23 mouse cellular contexts compared by ENCODE assay signal in the genomic region with DNA sequence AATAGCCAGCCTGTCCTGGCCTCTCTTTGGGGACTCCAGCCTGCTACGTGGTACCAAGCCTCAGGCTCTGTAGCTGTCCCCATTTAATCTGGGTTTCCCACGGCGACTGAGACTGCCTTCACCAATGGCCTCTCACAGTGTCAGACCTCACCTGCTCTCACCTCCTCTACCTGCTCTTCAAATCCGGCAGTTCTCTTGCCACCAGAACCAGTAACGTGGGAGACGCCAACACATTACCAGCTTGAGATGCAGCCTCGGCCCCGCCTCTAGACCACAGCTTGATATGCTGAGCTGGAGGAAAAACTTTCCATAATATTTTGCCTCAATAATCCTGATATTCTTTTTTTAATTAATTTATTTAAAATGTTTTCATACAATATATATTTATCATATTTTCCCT. TPM values are rescaled to one million over a fixed set of nuclear protein-coding genes. Genes with fewer than 3 reads are reported as not detected.
DNase-seq lines count a peak whose midpoint lies in the region; ATAC-seq and TF ChIP-seq lines count a peak whose summit lies in the region.
"Had no signal": no experiment of that assay in that cellular context is flagged by ENCODE, and none has a peak within 500 bp of the region (broad histone marks: within the 10 kb centered on the region; RNA-seq: fewer than 3 reads in every experiment).

No protein-coding gene starts in this region.

- WGBS in heart, embryonic 12.5 days: 86% methylated on average over 8 of the region's 8 CpGs
- 70% methylated on average over 8 of the region's 8 CpGs for WGBS in liver, embryonic 12.5 days (ENCODE audit: insufficient replicate concordance)
- 87% methylated on average over 8 of the region's 8 CpGs for WGBS in midbrain, embryonic 11.5 days
- 80% methylated on average over 8 of the region's 8 CpGs for WGBS in midbrain, postnatal 0 days

- H3K4me2 ChIP-seq in heart, embryonic 12.5 days: no peak overlapping the region
- H3K4me2 ChIP-seq in liver, embryonic 12.5 days: no peak overlapping the region
- no peak overlapping the region for H3K4me2 ChIP-seq in midbrain, embryonic 11.5 days
- no peak overlapping the region for H3K4me2 ChIP-seq in midbrain, postnatal 0 days (ENCODE audit: low read depth, low read length, poor library complexity, severe bottlenecking)

- ATAC-seq in heart, embryonic 12.5 days (ENCODE audit: insufficient number of reproducible peaks, low FRiP score): no peak
- 0 out of 2 replicates have a peak, but pooled peaks have one; percentile 5 for ATAC-seq in liver, embryonic 12.5 days
- ATAC-seq in midbrain, embryonic 11.5 days (ENCODE audit: low FRiP score): no peak
- no peak for ATAC-seq in midbrain, postnatal 0 days (ENCODE audit: low FRiP score)
- ATAC-seq: activated CD4-positive, CD25-positive, alpha-beta regulatory T cell, adult 4 months; CD4-positive, CD25-positive, alpha-beta regulatory T cell, adult 4 months; Patski had no signal

- TF ChIP-seq CTCF in midbrain, postnatal 0 days (IDR thresholded peaks at IDR 0.05): no peak

- H3K4me3 ChIP-seq in heart, embryonic 12.5 days: no peak overlapping the region
- no peak overlapping the region for H3K4me3 ChIP-seq in liver, embryonic 12.5 days
- no peak overlapping the region for H3K4me3 ChIP-seq in midbrain, embryonic 11.5 days (ENCODE audit: low read depth, low read length)
- no peak overlapping the region for H3K4me3 ChIP-seq in midbrain, postnatal 0 days (ENCODE audit: low read depth, low read length)

- H3K4me1 ChIP-seq in heart, embryonic 12.5 days (replicated peaks): 0 out of 2 replicates have a peak, but pooled peaks cover 8% of the 10 kb centered on the region
- H3K4me1 ChIP-seq in liver, embryonic 12.5 days: peaks cover 12% of the 10 kb centered on the region
- H3K4me1 ChIP-seq in midbrain, embryonic 11.5 days (ENCODE audit: control insufficient read depth, insufficient read depth, low read length): no peaks in the 10 kb centered on the region
- H3K4me1 ChIP-seq in midbrain, postnatal 0 days (ENCODE audit: insufficient read depth, low read length): no peaks in the 10 kb centered on the region

- DNase-seq in heart, adult 11 months: peak; percentile 84
- DNase-seq in liver: no peak
- DNase-seq in midbrain, embryonic 11.5 days (ENCODE audit: low spot score, missing footprints): peak; percentile 53
- no peak for DNase-seq in midbrain, postnatal 0 days (ENCODE audit: low spot score)
- DNase-seq: adrenal gland, adult 2 months; adrenal gland, adult 8-10 months; adrenal gland, postnatal 10 days; adrenal gland, postnatal 14 days; adrenal gland, postnatal 25 days; adrenal gland, postnatal 36 days; B cell, adult 2 months; cerebellum, adult 11 months; cerebellum, adult 11-12 months; cerebellum, adult 18-20 months had no signal

- H3K27ac ChIP-seq in heart, embryonic 12.5 days (ENCODE audit: poor library complexity, severe bottlenecking): no peak overlapping the region
- H3K27ac ChIP-seq in liver, embryonic 12.5 days: no peak overlapping the region
- H3K27ac ChIP-seq in midbrain, embryonic 11.5 days (ENCODE audit: low read depth, low read length): no peak overlapping the region
- no peak overlapping the region for H3K27ac ChIP-seq in midbrain, postnatal 0 days (ENCODE audit: low read depth, low read length)

- no peaks in the 10 kb centered on the region for H3K27me3 ChIP-seq in heart, embryonic 12.5 days (replicated peaks)
- H3K27me3 ChIP-seq in liver, embryonic 12.5 days (replicated peaks): 0 out of 2 replicates have a peak, but pooled peaks cover 6% of the 10 kb centered on the region
- no peaks in the 10 kb centered on the region for H3K27me3 ChIP-seq in midbrain, embryonic 11.5 days (ENCODE audit: control insufficient read depth, insufficient read depth, low read length)
- H3K27me3 ChIP-seq in midbrain, postnatal 0 days (ENCODE audit: insufficient read depth, low read length): no peaks in the 10 kb centered on the region
- H3K27me3 ChIP-seq: Patski had no signal

- H3K9me3 ChIP-seq in heart, embryonic 12.5 days (replicated peaks): peaks cover 12% of the 10 kb centered on the region; the same call in 1 of the 2 replicates
- peaks cover 5% of the 10 kb centered on the region; the same call in 1 of the 2 replicates for H3K9me3 ChIP-seq in liver, embryonic 12.5 days (replicated peaks)
- no peaks in the 10 kb centered on the region for H3K9me3 ChIP-seq in midbrain, embryonic 11.5 days (ENCODE audit: control insufficient read depth, low read length)
- no peaks in the 10 kb centered on the region for H3K9me3 ChIP-seq in midbrain, postnatal 0 days (ENCODE audit: low read length)

- no peak overlapping the region for H3K9ac ChIP-seq in heart, embryonic 12.5 days
- H3K9ac ChIP-seq in liver, embryonic 12.5 days: no peak overlapping the region
- no peak overlapping the region for H3K9ac ChIP-seq in midbrain, embryonic 11.5 days (ENCODE audit: low read length)
- no peak overlapping the region for H3K9ac ChIP-seq in midbrain, postnatal 0 days (replicated peaks; ENCODE audit: low read length, poor library complexity, severe bottlenecking)

- H3K36me3 ChIP-seq in heart, embryonic 12.5 days: no peaks in the 10 kb centered on the region
- H3K36me3 ChIP-seq in liver, embryonic 12.5 days: no peaks in the 10 kb centered on the region
- no peaks in the 10 kb centered on the region for H3K36me3 ChIP-seq in midbrain, embryonic 11.5 days (ENCODE audit: control insufficient read depth, insufficient read depth, low read length)
- H3K36me3 ChIP-seq in midbrain, postnatal 0 days (ENCODE audit: insufficient read depth, low read length): no peaks in the 10 kb centered on the region
- H3K36me3 ChIP-seq: G1E had no signal

RNA-seq across cellular contexts. Expression of gene Prelp, which starts 18.5 kb away (rescaled TPM):
- 2.5 and 2.7 TPM in 2 replicates for polyA plus RNA-seq in heart, embryonic 12.5 days (2016; fragmentation: Nextera tagmentation; extraction: Ambion mirVana)
- polyA plus RNA-seq in liver, embryonic 12.5 days (2016; fragmentation: Nextera tagmentation; extraction: Ambion mirVana): 0.69 and 0.81 TPM in 2 replicates
- polyA plus RNA-seq in midbrain, embryonic 11.5 days (2014; fragmentation: Nextera tagmentation; extraction: Ambion mirVana): 1.1 and 1.7 TPM in 2 replicates
- total RNA-seq in midbrain, postnatal 0 days (2014; rRNA removed): 4.6 and 7.9 TPM in 2 replicates
- 5.0 and 5.4 TPM in 2 replicates for polyA plus RNA-seq in midbrain, postnatal 0 days (2015; fragmentation: Nextera tagmentation; extraction: Ambion mirVana)
- total RNA-seq: CH12.LX, ES-E14, MEL had no signal
- polyA plus RNA-seq: activated CD4-positive, CD25-positive, alpha-beta regulatory T cell, adult 4 months; CD4-positive, CD25-positive, alpha-beta regulatory T cell, adult 4 months had no signal

RNA-seq across cellular contexts. Expression of gene Optc, which starts 31.9 kb away (rescaled TPM):
- 0.22 and 0.66 TPM in 2 replicates for polyA plus RNA-seq in heart, embryonic 12.5 days (2016; fragmentation: Nextera tagmentation; extraction: Ambion mirVana)
- 0.10 and 0.11 TPM in 2 replicates for polyA plus RNA-seq in liver, embryonic 12.5 days (2016; fragmentation: Nextera tagmentation; extraction: Ambion mirVana)
- polyA plus RNA-seq in midbrain, embryonic 11.5 days (2014; fragmentation: Nextera tagmentation; extraction: Ambion mirVana): 1.6 and 1.9 TPM in 2 replicates
- total RNA-seq in midbrain, postnatal 0 days (2014; rRNA removed): 5.0 and 7.3 TPM in 2 replicates
- 2.1 and 2.7 TPM in 2 replicates for polyA plus RNA-seq in midbrain, postnatal 0 days (2015; fragmentation: Nextera tagmentation; extraction: Ambion mirVana)
- total RNA-seq: CH12.LX, G1E had no signal
- polyA plus RNA-seq: activated CD4-positive, CD25-positive, alpha-beta regulatory T cell, adult 4 months; CD4-positive, CD25-positive, alpha-beta regulatory T cell, adult 4 months; G1E had no signal

Comparison
In these comparisons a context has a peak if more than half of its experiments do, and no peak if none do; other contexts are left out.
1. DNase-seq: peak in heart, adult 11 months (single experiment) and midbrain, embryonic 11.5 days (single experiment); none in liver (single experiment) and midbrain, postnatal 0 days (single experiment).